Mouse (Mus musculus) heart, postnatal 36 days (tissue): ENCODE measurements around the gene Pip4k2b. TPM values are rescaled to one million over a fixed set of nuclear protein-coding genes. Genes with fewer than 3 reads are reported as not detected.

Source experiments
- DNase-seq, 2 experiments: peaks; one replicate each; pipeline ENCODE4 v3.0.0; 2021 to 2022
- intact Hi-C: fragments of 180-260 bp; cut with DNase I; formaldehyde crosslinking; loops from one replicate; pipeline ENCODE4 v1.15.1; 2025
- total RNA-seq, 2 experiments: library from RNA; stranded (reverse); gene quantifications; 2 replicates each; pipeline ENCODE4 v1.2.3; 2021

Gene Pip4k2b
- total RNA-seq, 2 experiments from 2014 or later: 20.6 to 21.7 TPM

DNA sequence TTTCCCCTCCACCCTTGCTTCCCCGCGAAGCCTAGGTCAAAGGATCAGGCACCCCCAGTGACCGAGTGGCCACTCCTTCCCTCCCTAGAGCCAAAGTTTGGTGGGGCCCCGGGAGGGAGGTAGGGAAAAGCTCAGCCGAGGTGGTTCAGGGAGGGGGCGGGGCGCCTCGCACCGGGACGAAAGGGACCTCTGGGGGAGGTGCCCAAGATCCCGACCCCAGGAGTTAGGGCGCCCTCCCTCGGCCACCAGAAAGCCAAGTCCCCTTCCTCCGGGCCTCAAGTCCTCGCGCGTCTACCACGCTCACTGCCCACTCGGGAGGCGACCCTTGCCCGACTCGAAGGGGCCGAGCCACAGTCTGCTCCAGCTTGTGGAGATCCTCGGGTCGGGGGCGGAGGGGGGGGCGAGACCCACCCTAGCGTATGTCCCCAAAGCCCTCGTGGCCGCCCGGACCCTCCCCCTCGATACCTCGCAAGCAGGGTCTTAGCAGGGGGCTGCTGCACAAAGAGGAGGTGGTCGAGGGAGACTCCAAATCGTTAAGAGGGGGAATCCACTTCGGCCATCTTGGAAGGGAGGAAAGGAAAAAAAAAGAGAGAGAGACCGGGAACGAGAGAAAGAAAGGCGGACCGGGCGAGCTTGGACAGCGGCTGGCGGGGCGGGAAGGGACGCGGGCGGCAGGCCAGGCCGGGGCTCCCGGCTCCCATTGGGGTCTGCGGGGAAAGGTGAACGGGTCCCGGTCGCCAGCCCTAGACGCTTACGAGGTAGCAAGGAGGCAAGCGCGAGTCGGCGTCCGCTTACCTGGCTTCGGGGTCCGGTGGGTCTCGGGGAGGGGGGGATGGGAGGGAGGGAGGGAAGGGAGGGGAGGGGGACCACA, 45.5 kb downstream of the Pip4k2b start:
- intact Hi-C loops: loop anchor here (2.0 kb wide), 1 partner anchor 38 kb away; no protein-coding TSS in a partner anchor

DNA sequence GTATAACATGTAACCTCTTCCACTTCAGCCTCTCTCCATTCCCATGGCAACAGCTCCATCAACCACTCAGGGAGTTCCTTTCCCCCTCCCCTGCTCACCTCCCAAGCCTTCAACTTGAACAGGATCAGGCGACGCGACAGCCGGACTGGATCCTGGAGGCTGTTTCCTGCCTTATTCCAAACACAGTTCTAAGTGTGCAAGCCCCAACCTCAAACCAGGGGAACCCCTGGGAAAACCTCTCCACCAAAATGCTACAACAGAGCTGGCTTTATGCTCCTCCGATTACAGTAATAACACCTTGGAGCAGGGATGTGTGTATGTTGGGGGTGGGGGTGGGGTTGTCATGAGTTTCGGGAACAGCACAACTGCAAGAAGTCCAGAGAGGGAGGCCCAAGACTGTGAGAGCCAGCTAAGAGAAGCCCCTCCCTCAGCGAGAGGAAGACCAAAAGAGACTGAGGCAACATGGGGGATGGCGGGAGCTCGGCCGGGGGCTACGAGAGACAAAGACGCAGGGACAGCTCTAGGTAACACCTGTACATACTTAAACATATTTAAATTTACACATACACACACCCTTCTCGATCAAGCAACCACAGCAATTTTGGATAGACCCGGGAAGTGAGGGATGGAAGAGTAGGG, 46.5 kb downstream of the Pip4k2b start:
- no peak for DNase-seq
- intact Hi-C loops: loop anchor here (2.0 kb wide), 1 partner anchor 37 kb away; no protein-coding TSS in a partner anchor

More for the DNA sequence above, 45.5 kb downstream of the Pip4k2b start:
- DNase-seq: peak; percentile 66 to 69

DNA sequence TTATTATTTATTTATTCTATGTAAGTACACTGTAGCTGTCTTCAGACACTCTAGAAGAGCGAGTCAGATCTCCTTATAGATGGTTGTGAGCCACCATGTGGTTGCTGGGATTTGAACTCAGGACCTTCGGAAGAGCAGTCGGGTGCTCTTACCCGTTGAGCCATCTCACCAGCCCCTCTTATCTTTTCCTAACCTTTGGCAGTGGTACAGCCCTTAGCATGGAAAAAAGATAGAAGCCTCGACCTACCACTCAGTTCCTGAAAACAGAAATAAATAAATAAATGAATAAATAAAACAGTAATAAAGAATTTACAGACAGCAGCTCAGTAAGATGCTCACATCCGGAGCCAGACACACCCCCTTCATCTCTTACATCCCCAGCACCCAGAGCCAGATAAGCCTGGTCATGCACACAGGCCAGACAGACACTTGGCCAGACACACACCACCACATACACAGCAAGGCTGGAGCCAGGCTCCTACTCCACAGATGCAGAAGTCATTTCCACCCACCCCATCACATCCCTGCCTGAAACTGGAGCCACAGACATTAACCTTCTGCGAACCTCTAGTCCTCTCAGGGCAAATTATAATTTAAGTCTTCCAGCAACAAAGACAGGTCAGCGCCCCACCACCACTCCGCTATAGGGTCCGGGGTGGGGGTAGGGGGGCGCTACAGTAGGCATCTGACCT, 47.2 kb downstream of the Pip4k2b start:
- intact Hi-C loops: no loop called here
- DNase-seq: no peak

- intact Hi-C loops: no loop called here
- DNase-seq: no peak
Measured at GRCm38 (mm10) chr11:97696669-97697068, 47.8 kb downstream of the Pip4k2b start.

DNA sequence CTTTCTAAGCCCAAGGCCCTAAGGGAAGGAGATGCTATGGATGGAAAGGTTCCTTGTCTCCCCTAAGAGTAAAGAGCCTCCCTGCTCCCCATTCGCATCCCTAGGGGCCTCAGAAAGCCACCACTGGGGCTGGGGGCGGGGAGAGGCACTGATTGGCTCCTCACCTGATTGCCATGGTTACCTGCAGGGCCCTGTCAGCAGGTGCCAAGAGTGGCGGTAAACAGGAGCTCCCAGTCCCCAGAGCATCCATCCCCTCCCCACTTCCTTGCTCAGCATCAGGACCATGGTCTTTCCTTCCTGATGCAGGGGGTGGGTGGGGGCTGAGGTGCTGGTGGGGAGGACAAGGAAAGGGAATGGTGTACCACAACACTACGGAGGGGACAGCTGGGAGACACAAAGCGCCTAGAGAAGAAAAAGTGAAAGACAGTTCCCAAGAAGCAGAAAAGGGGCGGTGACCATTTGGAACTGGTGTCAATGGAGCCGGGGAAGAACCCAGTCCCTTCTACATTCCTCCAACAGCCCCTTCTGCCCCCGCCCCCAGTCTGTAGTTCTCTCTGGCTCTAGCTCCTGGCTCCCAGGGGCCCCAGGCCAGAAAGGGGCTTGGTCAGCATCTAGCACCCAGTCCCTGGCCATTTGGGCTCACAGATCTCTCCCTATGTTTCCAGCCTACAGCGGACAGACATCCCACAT, 48.6 kb downstream of the Pip4k2b start:
- no peak for DNase-seq
- intact Hi-C loops: no loop called here

DNA sequence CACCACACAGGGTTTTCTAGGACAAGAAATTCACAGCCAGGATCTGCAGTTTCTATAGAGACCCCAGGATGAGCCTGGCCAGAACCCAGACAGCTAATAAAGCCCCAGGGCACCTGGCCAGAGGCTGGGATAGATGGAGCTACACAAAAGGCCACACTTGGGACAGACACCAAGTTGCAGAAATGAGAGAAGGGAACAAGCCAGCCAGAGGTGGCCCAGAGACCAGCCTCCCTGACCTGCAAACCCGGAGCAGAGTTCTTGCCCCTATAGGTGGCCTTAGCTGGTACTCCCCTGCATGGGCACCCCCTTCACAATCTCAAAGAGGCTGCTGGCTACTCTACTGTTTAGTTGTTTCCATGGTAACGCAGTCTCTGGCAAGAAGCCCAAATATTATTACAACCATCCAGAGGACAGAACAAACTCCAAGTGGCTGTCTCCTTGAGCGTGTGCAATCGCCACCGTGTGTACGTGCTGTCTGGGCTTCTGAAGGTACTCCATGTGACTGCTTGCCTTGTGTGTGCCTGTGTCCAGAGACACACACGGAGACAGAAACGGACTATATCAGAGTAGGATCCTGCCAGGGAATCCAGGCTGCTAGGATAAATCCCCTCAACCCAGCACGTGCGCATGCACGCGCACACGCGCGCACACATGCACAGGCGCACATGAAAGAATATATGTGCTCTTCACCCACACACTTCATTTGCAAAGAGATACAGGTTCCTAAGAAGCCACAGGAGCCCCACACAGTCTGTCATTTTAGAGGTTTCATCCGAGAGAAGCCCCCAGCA, 49.4 kb downstream of the Pip4k2b start:
- intact Hi-C loops: no loop called here
- no peak for DNase-seq

DNA sequence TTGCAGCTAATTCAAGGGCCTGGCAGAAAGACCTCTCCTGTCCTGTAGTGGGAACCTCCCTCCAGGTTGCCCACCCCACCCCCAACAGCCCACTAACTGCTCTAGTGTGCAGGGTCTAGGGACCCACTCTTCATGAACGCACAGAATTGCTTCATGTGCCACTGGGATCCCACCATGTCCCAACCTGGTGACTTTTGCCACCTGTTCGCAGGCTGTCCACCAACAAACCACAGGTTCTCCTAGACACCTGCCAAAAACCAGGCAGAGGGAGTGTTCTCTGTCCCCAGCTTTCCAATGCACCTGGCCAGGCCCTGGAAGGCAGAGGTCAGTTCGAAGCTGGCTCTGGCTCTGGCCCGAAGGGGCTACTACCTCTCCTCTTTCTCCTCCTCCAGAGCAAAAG, 50.1 kb downstream of the Pip4k2b start:
- intact Hi-C loops: no loop called here
- DNase-seq: no peak

DNA sequence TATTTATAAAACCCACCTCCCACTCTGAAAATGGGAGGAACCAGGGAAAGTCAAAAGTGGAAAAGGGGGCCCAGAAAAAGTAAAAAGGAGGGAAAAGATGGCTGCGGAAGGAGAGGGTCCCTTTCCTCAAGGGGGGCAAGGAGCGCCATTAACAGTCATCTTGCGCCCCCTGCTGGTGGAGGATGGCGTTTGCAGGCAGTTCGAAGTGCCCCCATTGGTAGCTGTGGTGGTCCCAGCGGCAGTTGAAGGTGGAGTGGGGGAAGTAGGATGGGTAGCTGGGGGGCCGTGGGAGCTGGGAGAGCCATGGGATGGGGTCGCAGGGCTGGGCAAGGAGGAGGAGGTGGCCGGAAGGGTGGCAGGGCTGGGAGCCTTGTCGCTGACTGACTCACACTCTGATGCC, 54.6 kb downstream of the Pip4k2b start:
- intact Hi-C loops: loop anchor here (1.0 to 5.0 kb wide), 2 partner anchors 45 to 158 kb away; no protein-coding TSS in a partner anchor
- peak; percentile 73 to 78 for DNase-seq

GRCm38 (mm10) chr11:97687061-97687460, 57.4 kb downstream of the Pip4k2b start:
- intact Hi-C loops: loop anchor here (5.0 kb wide), 1 partner anchor 155 kb away; no protein-coding TSS in a partner anchor
- no peak for DNase-seq

- DNase-seq: no peak
- intact Hi-C loops: loop anchor here (1.0 to 5.0 kb wide), 2 partner anchors 26 to 154 kb away; no protein-coding TSS in a partner anchor
Measured at GRCm38 (mm10) chr11:97686322-97686908, 58.1 kb downstream of the Pip4k2b start.

DNA sequence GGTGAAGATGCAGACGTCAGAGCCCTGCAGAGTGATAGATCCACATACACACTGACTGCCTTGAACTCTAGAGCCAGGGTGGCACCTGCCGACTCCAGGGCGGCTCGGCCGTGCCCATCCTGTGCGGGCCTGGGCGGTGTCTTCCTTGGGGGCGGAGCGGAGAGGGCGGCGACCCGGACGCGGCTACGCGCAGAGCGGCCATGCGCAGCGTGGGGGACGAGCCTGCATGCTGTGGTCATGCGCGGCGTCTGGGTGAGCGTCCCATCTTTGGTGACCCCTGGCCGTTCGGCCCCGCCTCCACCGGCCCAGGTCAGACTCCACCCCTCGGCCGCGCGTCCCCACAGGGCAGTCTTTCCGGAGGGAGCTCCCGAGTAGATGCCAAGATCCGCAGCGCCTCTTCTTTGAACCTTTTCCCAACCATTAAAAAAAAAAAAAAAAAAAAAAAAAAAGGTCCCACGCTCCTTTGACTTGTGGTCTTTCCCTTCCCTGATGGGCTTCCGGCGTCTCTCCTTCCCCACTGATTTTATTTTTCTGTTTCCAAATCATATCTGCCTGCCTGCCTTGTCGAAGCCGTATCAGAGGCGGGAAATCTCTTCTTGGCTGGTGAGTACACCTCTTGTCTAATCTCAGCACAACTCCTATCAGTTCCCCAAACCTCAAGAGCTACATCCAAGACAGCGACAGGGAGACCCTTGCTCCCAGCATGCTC, 58.7 kb downstream of the Pip4k2b start, which contains the start of gene Cisd3:
Cisd3 (plus strand) TSS at position 214 of the 709 bp plus-strand sequence.
- intact Hi-C loops: loop anchor here (1.0 to 5.0 kb wide), 3 partner anchors 21 to 153 kb away; no protein-coding TSS in a partner anchor
- DNase-seq: peak; percentile 92 to 94

GRCm38 (mm10) chr11:97684766-97685165, 59.7 kb downstream of the Pip4k2b start:
- intact Hi-C loops: loop anchor here (1.0 to 5.0 kb wide), 2 partner anchors 20 to 152 kb away; no protein-coding TSS in a partner anchor
- DNase-seq: peak in 1 of 2 experiments; percentile 37

DNA sequence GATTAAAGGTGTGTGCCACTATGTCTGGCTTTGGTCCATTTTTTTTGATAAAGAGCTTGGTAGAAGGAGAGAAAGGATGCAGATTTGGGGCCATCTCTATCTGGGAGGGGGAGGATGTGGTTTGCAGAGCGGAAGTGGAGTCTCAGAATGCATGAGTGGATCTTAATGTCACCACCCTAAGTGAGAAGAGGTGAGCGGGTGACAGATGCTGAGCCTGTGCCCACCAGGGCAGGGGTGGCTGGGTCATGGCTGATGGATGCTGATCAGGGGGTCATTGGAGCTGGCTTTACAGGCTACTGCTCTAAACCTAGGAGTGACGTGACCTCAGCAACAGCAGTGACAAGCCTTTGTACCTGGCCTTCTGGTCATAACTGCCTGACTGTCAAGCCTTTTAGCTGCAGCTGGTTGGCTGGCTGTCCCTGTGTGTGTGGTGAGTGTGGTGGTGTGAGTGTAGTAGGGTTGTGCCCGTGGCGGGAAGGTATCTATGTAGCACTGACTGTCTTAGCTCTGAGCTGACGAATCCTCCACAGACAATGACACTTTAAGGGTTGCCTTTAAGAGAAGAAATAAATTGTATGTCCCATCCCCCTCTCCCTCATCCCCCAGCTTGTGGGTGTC, 60.3 kb downstream of the Pip4k2b start:
- DNase-seq: no peak
- intact Hi-C loops: no loop called here

- DNase-seq: no peak
- intact Hi-C loops: no loop called here
Measured at GRCm38 (mm10) chr11:97682504-97683055, 61.9 kb downstream of the Pip4k2b start.

GRCm38 (mm10) chr11:97680430-97680829, 64.1 kb downstream of the Pip4k2b start:
- intact Hi-C loops: no loop called here
- DNase-seq: no peak

DNA sequence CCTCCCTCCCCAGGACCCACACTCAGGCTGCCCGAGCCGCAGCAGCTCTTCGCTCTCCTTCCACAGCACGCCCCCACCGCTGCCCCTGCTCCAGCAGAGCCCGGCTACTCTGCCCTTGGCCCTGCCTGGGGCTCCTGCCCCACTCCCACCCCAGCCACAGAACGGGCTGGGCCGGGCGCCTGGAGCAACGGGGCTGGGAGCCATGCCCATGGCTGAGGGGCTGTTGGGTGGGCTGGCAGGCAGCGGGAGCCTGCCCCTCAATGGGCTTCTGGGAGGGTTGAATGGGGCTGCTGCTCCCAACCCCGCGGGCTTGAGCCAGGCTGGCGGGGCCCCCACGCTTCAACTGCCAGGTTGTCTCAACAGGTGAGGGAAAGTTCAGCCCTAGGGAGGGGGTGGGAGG, 66.2 kb downstream of the Pip4k2b start:
- DNase-seq: no peak
- intact Hi-C loops: no loop called here

- DNase-seq: no peak
- intact Hi-C loops: no loop called here
Measured at GRCm38 (mm10) chr11:97677842-97678241, 66.7 kb downstream of the Pip4k2b start.

- intact Hi-C loops: no loop called here
- no peak for DNase-seq
Measured at GRCm38 (mm10) chr11:97677381-97677780, 67.1 kb downstream of the Pip4k2b start.
